Mouse (Mus musculus) liver, embryonic 15.5 days (tissue): ENCODE measurements around the gene Cdh13. TPM values are rescaled to one million over a fixed set of nuclear protein-coding genes. Genes with fewer than 3 reads are reported as not detected.

Source experiments
- ATAC-seq: fragments of 200-750 bp; cut with Nextera tagmentation; 2 replicates; pipeline ENCODE4 v1.8.0; 2017; ENCODE audit warnings: moderate number of reproducible peaks, mild to moderate bottlenecking, moderate library complexity; ENCODE audit not compliant: insufficient read depth
- H3K27ac ChIP-seq: fragments of 300-500 bp; sonication (generic); replicated peaks from 2 replicates; pipeline ENCODE4 v1.5.1; 2015; ENCODE audit warnings: mild to moderate bottlenecking, inconsistent platforms
- H3K27me3 ChIP-seq: fragments of 300-500 bp; sonication (generic); 2 replicates; pipeline ENCODE4 v1.6.1; 2015; ENCODE audit warnings: mild to moderate bottlenecking, inconsistent platforms
- H3K36me3 ChIP-seq: fragments of 300-500 bp; sonication (generic); replicated peaks from 2 replicates; pipeline ENCODE4 v1.6.1; 2015; ENCODE audit warnings: moderate library complexity, mild to moderate bottlenecking, inconsistent platforms
- H3K4me1 ChIP-seq: fragments of 300-500 bp; sonication (generic); replicated peaks from 2 replicates; pipeline ENCODE4 v1.6.1; 2015; ENCODE audit warnings: inconsistent platforms
- H3K4me2 ChIP-seq: fragments of 300-500 bp; sonication (generic); 2 replicates; pipeline ENCODE4 v1.6.1; 2015; ENCODE audit warnings: moderate library complexity, mild to moderate bottlenecking, inconsistent platforms
- H3K4me3 ChIP-seq: fragments of 300-500 bp; sonication (generic); replicated peaks from 2 replicates; pipeline ENCODE4 v1.5.1; 2015; ENCODE audit warnings: mild to moderate bottlenecking, inconsistent platforms
- H3K9ac ChIP-seq: fragments of 300-500 bp; sonication (generic); 2 replicates; pipeline ENCODE4 v1.6.1; 2015; ENCODE audit warnings: moderate library complexity, mild to moderate bottlenecking, inconsistent platforms
- H3K9me3 ChIP-seq: fragments of 300-500 bp; sonication (generic); replicated peaks from 2 replicates; pipeline ENCODE4 v1.6.1; 2016; ENCODE audit warnings: inconsistent platforms
- WGBS: fragments of 180-500 bp; shearing (Covaris S2); methylation state at CpG from one replicate; pipeline ENCODE4 v1.1.7; 2015; ENCODE audit warnings: mixed read lengths; ENCODE audit not compliant: insufficient replicate concordance; 5-methylcytosine and 5-hydroxymethylcytosine counted together
- polyA plus RNA-seq: library from polyadenylated mRNA; unstranded; fragments of >200 nt; fragmentation: Nextera tagmentation; extraction: Ambion mirVana; gene quantifications from 2 replicates; pipeline ENCODE4 v1.2.1, GENCODE M21; 2015

Cdh13 gene
- polyA plus RNA-seq, 1 experiment from 2014 or later: 0.56 TPM

DNA sequence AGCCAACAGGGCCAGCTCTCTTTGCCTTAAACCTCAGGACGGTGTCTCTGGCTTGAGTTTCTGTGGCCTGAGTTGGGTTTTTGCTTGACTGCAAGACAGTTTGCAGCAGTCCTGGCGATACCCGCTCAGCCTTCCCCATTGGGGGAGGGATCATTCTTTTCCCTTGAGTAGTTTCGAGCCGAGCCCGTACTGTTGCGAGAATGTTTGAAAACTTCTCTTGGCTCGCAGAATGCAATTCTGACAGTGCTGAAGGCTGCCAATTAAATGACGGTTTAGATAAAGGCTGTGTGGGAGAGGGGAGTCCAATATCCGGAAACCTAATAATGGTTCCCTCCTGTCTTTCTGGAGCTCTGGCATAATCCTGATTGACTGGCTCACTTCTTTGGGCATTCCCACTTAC, 23.4 kb downstream of the Cdh13 start:
- H3K4me3 ChIP-seq: no peak overlapping the region
- no peaks in the 10 kb centered on the region for H3K36me3 ChIP-seq
- H3K4me2 ChIP-seq: no peak overlapping the region
- H3K9me3 ChIP-seq: no peaks in the 10 kb centered on the region
- no peaks in the 10 kb centered on the region for H3K27me3 ChIP-seq
- no peak overlapping the region for H3K27ac ChIP-seq
- no peaks in the 10 kb centered on the region for H3K4me1 ChIP-seq
- no peak overlapping the region for H3K9ac ChIP-seq
- WGBS: 70% methylated on average over 10 of the region's 10 CpGs
- ATAC-seq: no peak

DNA sequence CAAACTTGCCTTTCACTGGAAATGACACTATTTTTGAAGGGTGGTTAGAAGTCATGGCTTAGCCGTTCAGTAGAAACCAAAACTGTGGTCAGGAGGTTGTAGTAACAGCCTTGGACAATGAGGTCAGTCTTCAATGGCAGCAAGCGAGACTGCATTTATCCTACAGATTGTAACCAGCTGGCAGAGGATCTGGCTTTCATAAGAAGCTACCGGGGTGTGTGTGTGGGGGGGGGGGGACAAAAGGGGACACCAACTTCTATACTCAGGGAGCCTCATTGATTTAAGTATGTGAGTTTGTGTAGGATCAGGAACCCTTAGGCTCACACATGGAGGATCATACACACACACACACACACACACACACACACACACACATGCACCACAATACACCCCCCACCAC, 25.6 kb downstream of the Cdh13 start:
- Histone ChIP-seq H3K4me3 (no peak overlapping the region), H3K27ac (no peak overlapping the region), H3K9ac (no peak overlapping the region), H3K27me3 (no peaks in the 10 kb centered on the region), H3K4me2 (no peak overlapping the region), H3K36me3 (no peaks in the 10 kb centered on the region), H3K9me3 (no peaks in the 10 kb centered on the region), H3K4me1 (no peaks in the 10 kb centered on the region)
- ATAC-seq: no peak
- 58% methylated on average over 3 of the region's 3 CpGs for WGBS

DNA sequence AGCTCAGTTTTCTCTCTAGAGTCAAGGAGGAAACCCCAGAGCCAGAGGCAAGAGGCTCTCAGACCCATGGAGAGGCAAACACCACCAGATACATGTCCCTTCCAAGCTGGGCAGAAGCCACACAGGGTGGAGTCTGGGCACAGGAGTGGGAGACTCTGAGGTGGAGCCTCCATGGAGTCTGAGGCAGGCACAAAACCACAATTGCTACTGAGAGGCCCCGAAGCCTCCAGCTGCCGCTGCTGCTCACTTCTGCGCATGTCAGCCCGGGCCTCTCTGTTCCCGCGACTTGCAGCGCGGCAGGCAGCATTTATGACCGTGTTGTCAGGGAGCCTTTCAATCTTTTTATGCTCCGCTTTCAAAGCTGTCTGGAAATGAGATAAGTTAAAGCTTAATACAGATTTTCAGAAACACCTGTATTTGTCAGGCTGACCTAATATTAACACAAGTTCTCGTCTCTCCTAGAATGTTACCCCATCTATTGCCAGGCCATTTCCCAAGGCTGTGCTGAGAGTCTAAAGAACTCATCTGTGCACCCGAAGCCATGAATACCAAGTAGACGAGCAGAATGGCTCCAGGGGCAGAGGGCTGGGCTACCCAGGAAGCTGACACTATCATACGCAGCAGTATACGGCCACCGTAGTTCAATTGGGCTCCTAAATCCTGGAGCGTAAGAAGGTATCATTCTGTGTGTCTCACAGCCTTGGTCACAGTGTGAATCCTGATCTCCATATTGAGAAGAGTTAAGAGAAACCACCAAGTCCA, 30.1 kb downstream of the Cdh13 start:
- Histone ChIP-seq H3K9me3 (no peaks in the 10 kb centered on the region), H3K27me3 (no peaks in the 10 kb centered on the region), H3K4me2 (no peak overlapping the region), H3K4me3 (no peak overlapping the region), H3K9ac (no peak overlapping the region), H3K4me1 (no peaks in the 10 kb centered on the region), H3K27ac (no peak overlapping the region), H3K36me3 (no peaks in the 10 kb centered on the region)
- no peak for ATAC-seq
- 69% methylated on average over 17 of the region's 17 CpGs for WGBS

DNA sequence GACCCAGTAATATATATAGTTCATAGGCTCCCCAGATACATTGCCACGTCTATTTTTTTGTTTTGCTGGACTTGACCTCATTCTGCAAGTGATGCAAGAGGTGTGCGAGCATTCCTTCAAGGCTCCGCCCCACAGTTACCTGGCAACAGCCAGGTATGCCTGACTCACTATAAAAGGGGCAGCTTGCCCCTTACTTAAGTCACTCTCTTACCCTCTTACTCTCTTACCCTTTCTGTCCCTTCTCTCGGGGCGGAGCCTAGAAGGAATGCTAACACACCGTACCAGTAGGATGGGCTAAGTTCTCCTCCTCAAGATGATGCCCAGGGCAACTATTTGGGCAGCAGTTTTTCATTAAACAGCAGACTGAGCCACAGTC, 30.6 kb downstream of the Cdh13 start:
- WGBS: 66% methylated on average over 6 of the region's 6 CpGs
- no peak overlapping the region for H3K27ac ChIP-seq
- no peaks in the 10 kb centered on the region for H3K36me3 ChIP-seq
- no peak overlapping the region for H3K9ac ChIP-seq
- H3K9me3 ChIP-seq: no peaks in the 10 kb centered on the region
- H3K4me2 ChIP-seq: no peak overlapping the region
- H3K4me3 ChIP-seq: no peak overlapping the region
- H3K27me3 ChIP-seq: no peaks in the 10 kb centered on the region
- no peaks in the 10 kb centered on the region for H3K4me1 ChIP-seq
- ATAC-seq: no peak

DNA sequence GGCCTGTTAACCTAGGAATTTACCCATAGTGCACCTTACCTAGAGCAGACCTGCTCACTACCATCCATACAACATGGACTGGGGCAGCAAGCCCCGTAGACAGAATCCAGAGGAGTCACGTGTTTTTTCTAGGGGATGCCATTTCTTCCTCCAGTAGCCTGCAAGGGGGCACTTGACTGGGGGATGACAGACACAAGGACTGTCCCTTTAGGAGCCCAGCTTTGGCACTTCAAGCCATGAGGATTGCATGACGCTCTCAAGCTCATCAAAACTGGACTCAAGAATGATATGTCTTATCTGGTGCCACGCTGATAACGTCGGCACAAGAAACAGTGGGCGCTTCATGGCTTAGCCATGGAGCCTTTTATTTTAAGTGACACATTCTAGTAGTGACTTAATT, 31.4 kb downstream of the Cdh13 start:
- no peak for ATAC-seq

DNA sequence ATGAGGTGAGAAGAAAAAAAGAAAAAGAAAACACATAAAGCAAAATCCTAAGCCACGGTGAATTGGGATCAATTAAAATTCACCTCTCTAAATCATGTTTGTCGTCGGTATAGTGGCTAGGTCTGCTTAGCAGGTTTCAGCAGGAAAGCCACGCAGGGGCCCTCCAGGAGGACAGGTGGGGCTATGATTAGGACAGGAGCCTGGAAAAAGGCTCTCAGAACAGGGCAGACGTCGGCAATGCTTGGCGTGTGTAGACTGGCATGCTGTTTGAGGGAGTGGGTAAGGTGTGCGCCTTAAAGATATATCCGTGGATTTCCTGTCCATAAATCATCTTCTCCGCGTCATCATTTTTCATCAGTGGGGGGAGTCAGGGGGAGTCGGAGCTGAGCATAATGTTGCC, 32.9 kb downstream of the Cdh13 start:
- H3K4me1 ChIP-seq: no peaks in the 10 kb centered on the region
- 66% methylated on average over 12 of the region's 12 CpGs for WGBS
- no peak overlapping the region for H3K4me3 ChIP-seq
- no peaks in the 10 kb centered on the region for H3K9me3 ChIP-seq
- H3K27me3 ChIP-seq: no peaks in the 10 kb centered on the region
- H3K4me2 ChIP-seq: no peak overlapping the region
- no peak overlapping the region for H3K9ac ChIP-seq
- ATAC-seq: no peak
- no peaks in the 10 kb centered on the region for H3K36me3 ChIP-seq
- H3K27ac ChIP-seq: no peak overlapping the region

More for the DNA sequence above, 31.4 kb downstream of the Cdh13 start:
- H3K27me3 ChIP-seq: no peaks in the 10 kb centered on the region
- H3K4me3 ChIP-seq: no peak overlapping the region
- H3K4me2 ChIP-seq: no peak overlapping the region
- H3K9ac ChIP-seq: no peak overlapping the region
- H3K27ac ChIP-seq: no peak overlapping the region
- no peaks in the 10 kb centered on the region for H3K36me3 ChIP-seq
- H3K9me3 ChIP-seq: no peaks in the 10 kb centered on the region
- no peaks in the 10 kb centered on the region for H3K4me1 ChIP-seq
- WGBS: 73% methylated on average over 7 of the region's 7 CpGs

DNA sequence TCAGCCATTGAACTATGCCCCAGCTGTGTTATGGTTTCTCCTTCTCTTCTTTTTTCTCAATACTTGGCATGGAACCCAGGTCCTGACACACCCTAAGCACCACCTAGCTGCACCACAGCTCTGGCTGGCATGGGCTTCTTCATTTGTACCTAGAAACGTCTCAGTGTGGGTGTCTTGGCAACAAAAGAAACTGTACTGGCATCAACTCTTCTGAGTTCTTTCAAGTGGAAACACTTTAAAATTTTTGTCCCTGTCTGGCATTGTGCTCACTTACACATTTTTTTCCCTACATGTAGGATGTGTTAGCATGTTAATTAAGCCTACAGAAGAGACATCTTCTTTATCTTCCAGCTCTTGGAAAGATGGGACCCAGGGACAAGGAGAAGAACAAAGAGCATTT, 37.0 kb downstream of the Cdh13 start:
- Histone ChIP-seq H3K9ac (no peak overlapping the region), H3K36me3 (no peaks in the 10 kb centered on the region), H3K4me2 (no peak overlapping the region), H3K27me3 (no peaks in the 10 kb centered on the region), H3K4me3 (no peak overlapping the region), H3K4me1 (no peaks in the 10 kb centered on the region), H3K9me3 (no peaks in the 10 kb centered on the region), H3K27ac (no peak overlapping the region)
- 41% methylated on average over 1 of the region's 1 CpGs for WGBS
- ATAC-seq: no peak

DNA sequence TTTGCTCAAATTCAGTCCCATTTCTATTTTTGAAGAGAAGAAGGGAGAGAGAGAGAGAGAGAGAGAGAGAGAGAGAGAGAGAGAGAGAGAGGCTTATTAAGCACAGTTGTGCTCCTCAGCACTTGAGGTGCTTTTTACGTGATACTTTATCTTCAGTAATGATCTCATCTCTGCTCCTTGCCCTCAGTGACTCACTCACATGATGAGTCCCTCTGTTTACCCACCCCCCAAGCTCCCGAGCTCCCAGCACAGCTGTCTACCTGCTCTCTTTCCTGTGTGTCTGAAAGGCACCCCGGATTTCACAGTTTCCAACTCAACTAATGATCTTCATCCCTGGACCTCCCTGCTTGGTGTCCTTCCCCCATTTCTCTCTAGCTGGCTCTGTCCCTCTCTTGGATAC, 39.9 kb downstream of the Cdh13 start:
- no peak overlapping the region for H3K4me3 ChIP-seq
- no peaks in the 10 kb centered on the region for H3K36me3 ChIP-seq
- H3K27me3 ChIP-seq: no peaks in the 10 kb centered on the region
- WGBS: 36% methylated on average over 3 of the region's 3 CpGs
- ATAC-seq: no peak
- no peaks in the 10 kb centered on the region for H3K9me3 ChIP-seq
- no peak overlapping the region for H3K27ac ChIP-seq
- no peak overlapping the region for H3K9ac ChIP-seq
- H3K4me2 ChIP-seq: no peak overlapping the region
- no peaks in the 10 kb centered on the region for H3K4me1 ChIP-seq

DNA sequence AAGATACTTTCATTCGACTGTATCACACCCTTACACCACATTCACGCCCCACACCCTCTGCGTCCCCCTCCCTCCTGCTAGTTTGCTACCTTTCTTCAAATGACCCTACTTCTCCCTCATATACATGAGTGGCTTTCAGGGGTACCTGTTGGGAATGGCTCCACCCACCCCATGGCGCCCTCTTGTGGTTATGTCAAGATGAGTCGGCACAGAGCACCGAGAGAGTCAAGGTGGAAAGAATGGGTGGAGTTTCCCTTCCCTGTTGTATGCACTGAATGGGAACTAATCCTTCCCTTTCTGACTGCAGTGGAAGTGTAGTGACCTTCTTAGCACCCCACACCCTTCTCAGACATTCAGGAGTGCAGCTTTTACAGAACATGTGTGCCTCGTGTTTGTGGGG, 51.4 kb downstream of the Cdh13 start:
- H3K4me3 ChIP-seq: no peak overlapping the region
- H3K27ac ChIP-seq: no peak overlapping the region
- no peaks in the 10 kb centered on the region for H3K4me1 ChIP-seq
- no peaks in the 10 kb centered on the region for H3K9me3 ChIP-seq
- H3K4me2 ChIP-seq: no peak overlapping the region
- H3K36me3 ChIP-seq: no peaks in the 10 kb centered on the region
- no peak for ATAC-seq
- no peak overlapping the region for H3K9ac ChIP-seq
- WGBS: 64% methylated on average over 7 of the region's 7 CpGs
- no peaks in the 10 kb centered on the region for H3K27me3 ChIP-seq

DNA sequence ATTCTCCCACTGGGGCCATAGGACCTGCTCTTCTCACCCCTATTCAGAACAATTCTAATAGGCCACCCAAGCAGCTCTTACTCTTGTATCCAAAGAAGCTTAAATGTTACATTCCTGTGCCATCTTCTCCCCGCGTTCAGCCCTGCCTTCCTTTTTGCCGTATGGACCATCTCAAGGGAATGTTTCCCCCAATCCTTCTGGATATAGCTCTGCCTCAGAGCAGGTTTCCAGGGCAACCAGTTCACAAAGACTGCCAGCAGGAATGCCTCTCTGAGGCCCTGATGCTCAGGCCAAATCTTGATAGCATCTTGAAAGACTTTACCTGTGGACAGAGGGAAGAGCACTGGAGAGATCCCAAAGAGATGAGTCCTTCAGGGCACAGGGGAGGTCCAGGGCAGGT, 56.2 kb downstream of the Cdh13 start:
- ATAC-seq: no peak
- WGBS: 78% methylated on average over 3 of the region's 3 CpGs
- no peak overlapping the region for H3K4me3 ChIP-seq

DNA sequence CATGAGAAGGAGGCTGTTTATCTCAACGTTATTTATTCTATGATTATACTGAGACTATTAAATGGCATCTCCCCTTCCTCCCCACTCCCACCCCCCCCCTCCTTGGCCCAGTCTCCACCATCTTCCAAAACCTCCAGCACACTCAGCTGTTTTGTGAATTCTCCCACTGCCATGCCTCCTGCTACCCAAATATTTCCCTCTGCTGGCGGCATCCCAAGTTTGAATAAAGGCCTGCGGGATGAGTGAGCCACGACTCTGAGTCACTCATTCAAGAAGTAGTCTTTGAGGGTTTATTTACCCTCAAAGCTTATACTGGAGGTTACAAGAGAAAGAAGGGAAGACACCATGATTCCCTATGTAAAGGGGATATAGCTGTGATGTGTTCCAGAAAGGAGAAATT, 59.7 kb downstream of the Cdh13 start:
- H3K36me3 ChIP-seq: no peaks in the 10 kb centered on the region
- no peak for ATAC-seq

More for the DNA sequence above, 56.2 kb downstream of the Cdh13 start:
- Histone ChIP-seq H3K4me1 (no peaks in the 10 kb centered on the region), H3K27ac (no peak overlapping the region), H3K27me3 (no peaks in the 10 kb centered on the region), H3K9me3 (peaks cover 4% of the 10 kb centered on the region; the same call in 1 of the 2 replicates), H3K36me3 (no peaks in the 10 kb centered on the region), H3K9ac (no peak overlapping the region), H3K4me2 (no peak overlapping the region)

More for the DNA sequence above, 59.7 kb downstream of the Cdh13 start:
- no peak overlapping the region for H3K4me3 ChIP-seq
- H3K9ac ChIP-seq: no peak overlapping the region
- no peak overlapping the region for H3K27ac ChIP-seq
- no peaks in the 10 kb centered on the region for H3K27me3 ChIP-seq
- 76% methylated on average over 4 of the region's 4 CpGs for WGBS
- H3K4me2 ChIP-seq: no peak overlapping the region
- peaks cover 4% of the 10 kb centered on the region; the same call in 1 of the 2 replicates for H3K9me3 ChIP-seq
- H3K4me1 ChIP-seq: no peaks in the 10 kb centered on the region
